Mouse (Mus musculus) liver, embryonic 13.5 days (tissue): ENCODE data around the gene Tmem256. TPM values are rescaled to one million over a fixed set of nuclear protein-coding genes. Genes with fewer than 3 reads are reported as not detected.

Source experiments
- ATAC-seq: fragments of 200-750 bp; cut with Nextera tagmentation; 2 replicates; pipeline ENCODE4 v1.8.0; 2017; ENCODE audit warnings: low read depth, mild to moderate bottlenecking, moderate number of reproducible peaks, moderate library complexity
- DNase-seq: peaks from one replicate; pipeline ENCODE4 v3.0.0; 2022
- H3K27ac ChIP-seq: fragments of 300-500 bp; sonication (generic); 2 replicates; pipeline ENCODE4 v1.5.1; 2015; ENCODE audit warnings: moderate library complexity, mild to moderate bottlenecking, inconsistent platforms
- H3K27me3 ChIP-seq: fragments of 300-500 bp; sonication (generic); 2 replicates; pipeline ENCODE4 v1.6.1; 2015; ENCODE audit warnings: mild to moderate bottlenecking, inconsistent platforms
- H3K36me3 ChIP-seq: fragments of 300-500 bp; sonication (generic); 2 replicates; pipeline ENCODE4 v1.6.1; 2015; ENCODE audit warnings: mild to moderate bottlenecking, inconsistent platforms
- H3K4me1 ChIP-seq: fragments of 300-500 bp; sonication (generic); replicated peaks from 2 replicates; pipeline ENCODE4 v1.6.1; 2015; ENCODE audit warnings: inconsistent platforms
- H3K4me2 ChIP-seq: fragments of 300-500 bp; sonication (generic); 2 replicates; pipeline ENCODE4 v1.6.1; 2015; ENCODE audit warnings: inconsistent platforms, mild to moderate bottlenecking, moderate library complexity
- H3K4me3 ChIP-seq: fragments of 300-500 bp; sonication (generic); replicated peaks from 2 replicates; pipeline ENCODE4 v1.5.1; 2015; ENCODE audit warnings: mild to moderate bottlenecking, inconsistent platforms
- H3K9ac ChIP-seq: fragments of 300-500 bp; sonication (generic); 2 replicates; pipeline ENCODE4 v1.6.1; 2015; ENCODE audit warnings: mild to moderate bottlenecking, inconsistent platforms
- H3K9me3 ChIP-seq: fragments of 300-500 bp; sonication (generic); replicated peaks from 2 replicates; pipeline ENCODE4 v1.6.1; 2016; ENCODE audit warnings: inconsistent platforms
- WGBS: fragments of 180-500 bp; shearing (Covaris S2); methylation state at CpG from one replicate; pipeline ENCODE4 v1.1.7; 2015; ENCODE audit not compliant: insufficient replicate concordance; 5-methylcytosine and 5-hydroxymethylcytosine counted together
- polyA plus RNA-seq: library from polyadenylated mRNA; unstranded; fragments of >200 nt; fragmentation: Nextera tagmentation; extraction: Ambion mirVana; gene quantifications from 2 replicates; pipeline ENCODE4 v1.2.1, GENCODE M21; 2015

Gene Tmem256
- polyA plus RNA-seq, 1 experiment from 2014 or later, result 345 TPM

GRCm38 (mm10) chr11:69801379-69801977 lies 36.8 kb upstream of the Tmem256 start, which contains the start of gene Fgf11:
TSS of gene Fgf11 (minus strand) at chr11:69801857.
- H3K9ac ChIP-seq, result peak within 1 kb of the TSS; percentile 54
- peak within 1 kb of the TSS; percentile 57 for H3K4me3 ChIP-seq
- H3K36me3 ChIP-seq, result no peaks in the 10 kb centered on the region
- WGBS, result 4% methylated on average over 31 of the region's 33 CpGs
- H3K4me2 ChIP-seq, result peak within 1 kb of the TSS; percentile 77
- no peaks in the 10 kb centered on the region for H3K9me3 ChIP-seq
- no peak within 1 kb of the TSS for H3K27ac ChIP-seq
- peaks cover 60% of the 10 kb centered on the region for H3K4me1 ChIP-seq
- H3K27me3 ChIP-seq, result peaks cover 100% of the 10 kb centered on the region
- ATAC-seq (no peak), DNase-seq (no peak)

GRCm38 (mm10) chr11:69802648-69803105 lies 35.6 kb upstream of the Tmem256 start:
- WGBS, result under 1% methylated on average over 33 of the region's 33 CpGs
- Histone ChIP-seq H3K9ac (peak overlapping the region; percentile 54), H3K4me1 (peaks cover 60% of the 10 kb centered on the region), H3K27me3 (peaks cover 100% of the 10 kb centered on the region), H3K4me2 (peak overlapping the region; percentile 77), H3K4me3 (peak overlapping the region; percentile 57), H3K27ac (no peak overlapping the region), H3K9me3 (no peaks in the 10 kb centered on the region), H3K36me3 (no peaks in the 10 kb centered on the region)
- ATAC-seq, result peak; percentile 35; the same call in 1 of the 2 replicates
- DNase-seq, result peak; percentile 54

GRCm38 (mm10) chr11:69803328-69803727 lies 35.0 kb upstream of the Tmem256 start:
- H3K9me3 ChIP-seq, result no peaks in the 10 kb centered on the region
- DNase-seq (no peak), ATAC-seq (peak; percentile 24)
- H3K4me2 ChIP-seq, result peak overlapping the region; percentile 77
- H3K36me3 ChIP-seq, result no peaks in the 10 kb centered on the region
- 4% methylated on average over 12 of the region's 12 CpGs for WGBS
- H3K9ac ChIP-seq, result peak overlapping the region; percentile 54
- peaks cover 94% of the 10 kb centered on the region for H3K27me3 ChIP-seq
- H3K4me3 ChIP-seq, result peak overlapping the region; percentile 57
- no peak overlapping the region for H3K27ac ChIP-seq
- H3K4me1 ChIP-seq, result peaks cover 60% of the 10 kb centered on the region

- WGBS, result 2% methylated on average over 60 of the region's 60 CpGs
- peak; percentile 76 for ATAC-seq
- no peaks in the 10 kb centered on the region for H3K36me3 ChIP-seq
- peak overlapping the region; percentile 54 for H3K9ac ChIP-seq
- DNase-seq, result peak; percentile 53
- H3K4me1 ChIP-seq, result peaks cover 60% of the 10 kb centered on the region
- H3K4me2 ChIP-seq, result peak overlapping the region; percentile 77
- no peak overlapping the region for H3K27ac ChIP-seq
- peaks cover 88% of the 10 kb centered on the region for H3K27me3 ChIP-seq
- H3K9me3 ChIP-seq, result no peaks in the 10 kb centered on the region
- H3K4me3 ChIP-seq, result peak overlapping the region; percentile 57
Measured at GRCm38 (mm10) chr11:69803786-69804651, 34.3 kb upstream of the Tmem256 start.

GRCm38 (mm10) chr11:69804652-69804940 lies 33.7 kb upstream of the Tmem256 start:
- Histone ChIP-seq H3K27me3 (peaks cover 88% of the 10 kb centered on the region), H3K4me1 (peaks cover 58% of the 10 kb centered on the region), H3K9ac (0 out of 2 replicates have a peak overlapping the region, but pooled peaks have one; percentile 54), H3K4me3 (peak overlapping the region; percentile 57), H3K27ac (no peak overlapping the region), H3K9me3 (no peaks in the 10 kb centered on the region), H3K36me3 (no peaks in the 10 kb centered on the region), H3K4me2 (peak overlapping the region; percentile 77)
- DNase-seq (no peak), ATAC-seq (no peak)
- WGBS, result 19% methylated on average over 12 of the region's 12 CpGs

GRCm38 (mm10) chr11:69804972-69805909 lies 33.1 kb upstream of the Tmem256 start, which contains the start of gene Tmem102:
TSS of gene Tmem102 (minus strand) at chr11:69805624.
- H3K27me3 ChIP-seq, result peaks cover 84% of the 10 kb centered on the region
- peak within 1 kb of the TSS; percentile 77 for H3K4me2 ChIP-seq
- H3K4me1 ChIP-seq, result peaks cover 55% of the 10 kb centered on the region
- no peak within 1 kb of the TSS for H3K27ac ChIP-seq
- DNase-seq, result no peak
- H3K36me3 ChIP-seq, result no peaks in the 10 kb centered on the region
- H3K9me3 ChIP-seq, result no peaks in the 10 kb centered on the region
- peak within 1 kb of the TSS; percentile 57 for H3K4me3 ChIP-seq
- ATAC-seq, result no peak
- H3K9ac ChIP-seq, result 0 out of 2 replicates have a peak within 1 kb of the TSS, but pooled peaks have one; percentile 54
- WGBS, result 20% methylated on average over 29 of the region's 29 CpGs

GRCm38 (mm10) chr11:69806378-69806777 lies 31.9 kb upstream of the Tmem256 start:
- WGBS, result 77% methylated on average over 4 of the region's 4 CpGs
- Histone ChIP-seq H3K9ac (no peak overlapping the region), H3K27me3 (peaks cover 82% of the 10 kb centered on the region), H3K4me1 (peaks cover 44% of the 10 kb centered on the region), H3K4me3 (no peak overlapping the region), H3K4me2 (no peak overlapping the region), H3K36me3 (no peaks in the 10 kb centered on the region), H3K9me3 (no peaks in the 10 kb centered on the region), H3K27ac (no peak overlapping the region)
- ATAC-seq (no peak), DNase-seq (no peak)

- H3K4me3 ChIP-seq, result no peak overlapping the region
- no peaks in the 10 kb centered on the region for H3K9me3 ChIP-seq
- H3K36me3 ChIP-seq, result no peaks in the 10 kb centered on the region
- ATAC-seq (no peak), DNase-seq (no peak)
- H3K9ac ChIP-seq, result no peak overlapping the region
- H3K4me2 ChIP-seq, result no peak overlapping the region
- H3K27me3 ChIP-seq, result peaks cover 77% of the 10 kb centered on the region
- peaks cover 31% of the 10 kb centered on the region for H3K4me1 ChIP-seq
- no peak overlapping the region for H3K27ac ChIP-seq
- WGBS, result 72% methylated on average over 2 of the region's 2 CpGs
Measured at GRCm38 (mm10) chr11:69807641-69808040, 30.7 kb upstream of the Tmem256 start.

GRCm38 (mm10) chr11:69810280-69810679 lies 28.0 kb upstream of the Tmem256 start:
- Histone ChIP-seq H3K27ac (no peak overlapping the region), H3K4me1 (peaks cover 5% of the 10 kb centered on the region), H3K4me2 (no peak overlapping the region), H3K4me3 (no peak overlapping the region), H3K27me3 (peaks cover 60% of the 10 kb centered on the region), H3K9me3 (no peaks in the 10 kb centered on the region), H3K9ac (no peak overlapping the region), H3K36me3 (no peaks in the 10 kb centered on the region)
- DNase-seq (no peak), ATAC-seq (no peak)

- Histone ChIP-seq H3K4me3 (no peak within 1 kb of the TSS), H3K27me3 (peaks cover 36% of the 10 kb centered on the region)
Measured at GRCm38 (mm10) chr11:69815155-69815554, 23.2 kb upstream of the Tmem256 start, which contains the start of gene Gm39566. TSS of gene Gm39566 (minus strand) at chr11:69815298.

More at GRCm38 (mm10) chr11:69815155-69815554, 23.2 kb upstream of the Tmem256 start, which contains the start of gene Gm39566:
- DNase-seq (no peak), ATAC-seq (no peak)
- 59% methylated on average over 10 of the region's 10 CpGs for WGBS
- no peaks in the 10 kb centered on the region for H3K4me1 ChIP-seq
- H3K9ac ChIP-seq, result no peak within 1 kb of the TSS
- H3K9me3 ChIP-seq, result no peaks in the 10 kb centered on the region; the same call in 1 of the 2 replicates
- H3K36me3 ChIP-seq, result no peaks in the 10 kb centered on the region
- no peak within 1 kb of the TSS for H3K27ac ChIP-seq
- no peak within 1 kb of the TSS for H3K4me2 ChIP-seq
